Mouse (Mus musculus) megakaryocyte-erythroid progenitor cell, adult 5-6 weeks (primary cell): Measurements from ENCODE around the gene Capg. TPM values are rescaled to one million over a fixed set of nuclear protein-coding genes. Genes with fewer than 3 reads are reported as not detected.

Source experiments
- ATAC-seq: replicated peaks from 2 replicates; pipeline ENCODE4 v1.8.0; 2016; ENCODE audit warnings: mild to moderate bottlenecking, inconsistent platforms; ENCODE audit not compliant: severe bottlenecking, poor library complexity, low FRiP score, low TSS enrichment
- total RNA-seq, 2 experiments: library from RNA; stranded (forward) in 1 of 2; stranded (reverse) in 1 of 2; fragments of 200-1000, 215-1000 nt in 1 of 2; fragments of >200 nt in 1 of 2; fragmentation: Nextera tagmentation in 1 of 2; gene quantifications; 2 replicates each; pipeline ENCODE4 v1.2.3; 2014 to 2017

Capg gene
- total RNA-seq, 2 experiments from 2014 or later = 23.7 to 39.3 TPM

- ATAC-seq = no peak
These were observed 54.8 kb downstream of the Capg start for GRCm38 (mm10) chr6:72598791-72599557.

DNA sequence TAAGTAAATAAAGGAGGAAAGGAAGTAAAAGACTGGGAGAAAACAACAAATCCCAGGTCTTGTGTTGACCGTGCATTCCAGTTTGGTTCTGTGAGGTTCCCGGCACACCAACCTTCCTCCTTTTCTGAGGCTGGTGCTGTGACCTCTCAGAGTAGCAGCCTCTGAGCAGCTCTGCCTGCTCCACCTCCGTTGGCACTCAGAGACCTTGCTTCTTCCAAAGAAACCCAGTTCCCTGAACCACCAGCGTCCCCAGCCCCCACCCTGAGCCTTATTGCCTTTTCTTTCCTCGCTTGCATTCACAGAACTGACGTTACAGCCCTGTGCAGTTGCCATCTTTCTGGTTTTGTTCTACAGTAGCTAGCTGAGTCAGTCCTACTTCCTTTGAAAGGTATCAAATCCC lies 56.0 kb downstream of the Capg start:
- no peak for ATAC-seq

- no peak for ATAC-seq
These were observed 56.6 kb downstream of the Capg start for GRCm38 (mm10) chr6:72600771-72601170.

- ATAC-seq = peak; percentile 67
These were observed 57.5 kb downstream of the Capg start for GRCm38 (mm10) chr6:72601732-72602131.

GRCm38 (mm10) chr6:72604066-72604465 lies 59.9 kb downstream of the Capg start:
- ATAC-seq = no peak

DNA sequence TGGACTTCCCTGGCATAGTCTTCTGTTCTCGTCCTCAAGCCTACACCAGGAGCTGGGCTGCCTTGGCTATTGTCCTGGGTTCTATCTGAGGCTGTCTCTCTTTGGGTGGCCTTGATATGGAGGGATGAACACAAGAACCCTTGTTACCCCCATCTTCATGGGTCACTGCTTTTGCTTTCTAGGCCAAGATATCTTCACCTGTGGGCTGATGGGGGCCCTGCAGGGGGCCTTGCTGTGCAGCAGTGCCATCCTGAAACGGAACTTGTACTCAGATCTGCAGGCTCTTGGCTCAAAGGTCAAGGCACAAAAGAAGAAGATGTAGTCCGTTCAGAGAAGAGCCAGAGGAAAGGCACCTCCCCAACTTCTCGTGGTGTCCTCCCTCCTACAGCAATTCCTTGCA lies 62.9 kb downstream of the Capg start:
- no peak for ATAC-seq

DNA sequence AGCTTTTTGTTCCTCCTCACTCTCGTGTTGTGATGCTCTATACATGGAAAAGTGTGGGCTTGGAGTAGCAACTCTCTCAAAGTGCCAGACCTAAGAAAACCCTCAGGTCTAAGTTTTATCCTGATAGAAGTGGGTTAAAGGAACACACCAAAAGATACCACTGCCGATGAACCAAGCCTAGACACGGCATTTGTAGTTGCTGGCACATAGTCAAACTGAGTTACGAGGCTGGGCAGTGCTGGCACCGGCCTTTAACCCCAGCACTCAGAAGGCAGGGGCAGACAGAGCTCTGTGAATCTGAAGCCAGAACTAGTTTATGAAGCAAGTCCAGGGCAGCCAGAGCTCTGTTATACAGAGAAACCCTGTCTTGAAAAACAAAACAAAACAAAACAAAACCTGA lies 63.5 kb downstream of the Capg start:
- no peak for ATAC-seq

GRCm38 (mm10) chr6:72608662-72609184 lies 64.5 kb downstream of the Capg start:
- ATAC-seq = no peak

DNA sequence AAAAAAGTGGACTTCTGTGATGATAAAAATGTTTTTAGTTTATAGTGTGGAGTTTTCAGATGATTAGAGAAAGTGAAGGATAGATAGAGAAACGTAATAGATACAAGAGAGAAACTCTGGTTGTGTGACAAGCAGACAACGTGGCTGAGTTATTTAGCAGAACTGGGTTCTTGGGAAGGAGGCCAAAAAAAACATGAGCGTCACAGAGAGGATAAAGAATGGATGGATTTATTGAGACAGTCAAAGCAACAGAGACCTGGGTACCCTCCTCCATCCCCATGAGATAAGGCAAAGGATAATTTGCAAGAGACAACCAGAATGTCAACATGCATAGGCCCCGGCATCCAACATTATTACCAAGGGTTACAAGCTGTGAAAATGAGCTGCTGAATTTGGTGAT lies 66.1 kb downstream of the Capg start:
- ATAC-seq = no peak

Other genes with a start within 250 kb of the Capg start
- not detected in 2 replicates for gene Sftpb, start 239.8 kb upstream of the Capg start, total RNA-seq (2014; fragmentation: Nextera tagmentation)
- not detected in 2 replicates for gene Sftpb, start 239.8 kb upstream of the Capg start, total RNA-seq (2017)
- 66.8 and 72.5 TPM in 2 replicates for gene Usp39, start 199.2 kb upstream of the Capg start, total RNA-seq (2014; fragmentation: Nextera tagmentation)
- gene Usp39, start 199.2 kb upstream of the Capg start, total RNA-seq (2017) = 121 and 147 TPM in 2 replicates
- gene 0610030E20Rik, start 197.1 kb upstream of the Capg start, total RNA-seq (2014; fragmentation: Nextera tagmentation) = 28.5 and 31.0 TPM in 2 replicates
- gene 0610030E20Rik, start 197.1 kb upstream of the Capg start, total RNA-seq (2017) = 15.2 and 16.6 TPM in 2 replicates
- gene Tmem150a, start 188.9 kb upstream of the Capg start, total RNA-seq (2014; fragmentation: Nextera tagmentation) = 0.92 and 5.0 TPM in 2 replicates
- not detected in 2 replicates for gene Tmem150a, start 188.9 kb upstream of the Capg start, total RNA-seq (2017)
- gene Rnf181, start 177.4 kb upstream of the Capg start, total RNA-seq (2014; fragmentation: Nextera tagmentation) = 82.6 and 91.5 TPM in 2 replicates
- gene Rnf181, start 177.4 kb upstream of the Capg start, total RNA-seq (2017) = 34.8 and 55.5 TPM in 2 replicates
- 420 and 424 TPM in 2 replicates for gene Vamp5, start 163.9 kb upstream of the Capg start, total RNA-seq (2014; fragmentation: Nextera tagmentation)
- gene Vamp5, start 163.9 kb upstream of the Capg start, total RNA-seq (2017) = 125 and 132 TPM in 2 replicates
- 225 and 320 TPM in 2 replicates for gene Vamp8, start 153.7 kb upstream of the Capg start, total RNA-seq (2014; fragmentation: Nextera tagmentation)
- 240 and 305 TPM in 2 replicates for gene Vamp8, start 153.7 kb upstream of the Capg start, total RNA-seq (2017)
- gene Ggcx, start 130.1 kb upstream of the Capg start, total RNA-seq (2014; fragmentation: Nextera tagmentation) = 8.6 and 11.3 TPM in 2 replicates
- gene Ggcx, start 130.1 kb upstream of the Capg start, total RNA-seq (2017) = 3.7 and 11.2 TPM in 2 replicates
- gene Mat2a, start 104.8 kb upstream of the Capg start, total RNA-seq (2014; fragmentation: Nextera tagmentation) = 555 and 732 TPM in 2 replicates
- gene Mat2a, start 104.8 kb upstream of the Capg start, total RNA-seq (2017) = 235 and 332 TPM in 2 replicates
- not detected in 2 replicates for gene Sh2d6, start 22.7 kb upstream of the Capg start, total RNA-seq (2014; fragmentation: Nextera tagmentation)
- gene Sh2d6, start 22.7 kb upstream of the Capg start, total RNA-seq (2017) = not detected in 2 replicates
- gene Elmod3, start 54.0 kb downstream of the Capg start, total RNA-seq (2014; fragmentation: Nextera tagmentation) = 16.2 and 17.0 TPM in 2 replicates
- 6.6 and 8.1 TPM in 2 replicates for gene Elmod3, start 54.0 kb downstream of the Capg start, total RNA-seq (2017)
- gene Retsat, start 54.1 kb downstream of the Capg start, total RNA-seq (2014; fragmentation: Nextera tagmentation) = 20.0 and 24.3 TPM in 2 replicates
- 11.2 and 15.6 TPM in 2 replicates for gene Retsat, start 54.1 kb downstream of the Capg start, total RNA-seq (2017)
- 22.6 and 29.3 TPM in 2 replicates for gene Tgoln1, start 72.6 kb downstream of the Capg start, total RNA-seq (2014; fragmentation: Nextera tagmentation)
- 51.4 and 64.7 TPM in 2 replicates for gene Tgoln1, start 72.6 kb downstream of the Capg start, total RNA-seq (2017)
- 0.90 TPM in 1 of 2 replicates, not detected in the other for gene Tcf7l1, start 244.9 kb downstream of the Capg start, total RNA-seq (2014; fragmentation: Nextera tagmentation)
- not detected in 2 replicates for gene Tcf7l1, start 244.9 kb downstream of the Capg start, total RNA-seq (2017)